Mouse (Mus musculus) bone marrow, adult 2 months (tissue): ENCODE results near the gene Tmem110. TPM values are rescaled to one million over a fixed set of nuclear protein-coding genes. Genes with fewer than 3 reads are reported as not detected.
A peak's percentile ranks its signal among the peaks of the same experiment; 100 is the strongest.

Experiments
- H3K27ac ChIP-seq: fragments of 200-500 bp; 2 replicates; pipeline ENCODE4 v1.5.1; 2012; ENCODE audit warnings: low read depth, mild to moderate bottlenecking, control low read depth, inconsistent platforms, low read length; ENCODE audit not compliant: control insufficient read depth, poor library complexity, insufficient read depth
- H3K4me1 ChIP-seq: fragments of 200-500 bp; 2 replicates; pipeline ENCODE4 v1.6.1; 2011; ENCODE audit warnings: low read length; ENCODE audit not compliant: control insufficient read depth, insufficient read depth
- H3K4me3 ChIP-seq: fragments of 200-500 bp; replicated peaks from 2 replicates; pipeline ENCODE3; 2011; ENCODE audit warnings: mild to moderate bottlenecking, low read depth, low read length, control low read depth; ENCODE audit not compliant: control insufficient read depth
- CTCF ChIP-seq: fragments of 200-500 bp; IDR thresholded peaks from 2 replicates; pipeline ENCODE4 v1.5.1; 2011; ENCODE audit warnings: low read length, control low read depth; ENCODE audit not compliant: control insufficient read depth, insufficient read depth
- POLR2A ChIP-seq: fragments of 200-500 bp; IDR thresholded peaks from 2 replicates; pipeline ENCODE4 v1.6.1; 2011; ENCODE audit warnings: low read depth, mild to moderate bottlenecking, control low read depth, low read length, borderline replicate concordance; ENCODE audit not compliant: control insufficient read depth
- WGBS: fragments of 180-500 bp; shearing (Covaris S2); methylation state at CpG from one replicate; pipeline ENCODE4 v1.1.7; 2018; 5-methylcytosine and 5-hydroxymethylcytosine counted together
- polyA plus RNA-seq: library from polyadenylated mRNA; stranded (reverse); fragments of >200 nt; gene quantifications from 2 replicates; pipeline ENCODE4 v1.2.4, GENCODE M21; 2011; ENCODE audit warnings: low replicate concordance; ENCODE audit not compliant: missing spikeins, insufficient read depth, insufficient read length

The Tmem110 gene
- polyA plus RNA-seq, 1 experiment, result 18.2 TPM

- peaks cover 2% of the 10 kb centered on the region; the same call in 1 of the 2 replicates for H3K4me1 ChIP-seq
- WGBS, result 13% methylated on average over 17 of the region's 17 CpGs
- peak overlapping the region; percentile 67 for H3K4me3 ChIP-seq
- H3K27ac ChIP-seq, result 0 out of 2 replicates have a peak overlapping the region, but pooled peaks have one; percentile 8
- TF ChIP-seq CTCF (no peak), POLR2A (no peak)
Observed at GRCm38 (mm10) chr14:30826174-30827140, 1.1 kb downstream of the Tmem110 start.

- Histone ChIP-seq H3K4me1 (peaks cover 2% of the 10 kb centered on the region; the same call in 1 of the 2 replicates), H3K27ac (no peak overlapping the region), H3K4me3 (no peak overlapping the region)
- WGBS, result 55% methylated on average over 4 of the region's 4 CpGs
- no peak for TF ChIP-seq CTCF
- TF ChIP-seq POLR2A, result no peak
Observed at GRCm38 (mm10) chr14:30827480-30827879, 2.1 kb downstream of the Tmem110 start.

GRCm38 (mm10) chr14:30828077-30828476 is 2.7 kb downstream of the Tmem110 start:
- no peak for TF ChIP-seq CTCF
- TF ChIP-seq POLR2A, result no peak
- no peak overlapping the region for H3K4me3 ChIP-seq
- peaks cover 2% of the 10 kb centered on the region; the same call in 1 of the 2 replicates for H3K4me1 ChIP-seq
- 84% methylated on average over 4 of the region's 4 CpGs for WGBS
- H3K27ac ChIP-seq, result no peak overlapping the region

GRCm38 (mm10) chr14:30828635-30829460 is 3.5 kb downstream of the Tmem110 start:
- 73% methylated on average over 11 of the region's 11 CpGs for WGBS
- no peak for TF ChIP-seq CTCF
- TF ChIP-seq POLR2A, result no peak
- Histone ChIP-seq H3K4me1 (peaks cover 2% of the 10 kb centered on the region; the same call in 1 of the 2 replicates), H3K4me3 (no peak overlapping the region), H3K27ac (no peak overlapping the region)

- Histone ChIP-seq H3K27ac (no peak overlapping the region), H3K4me3 (no peak overlapping the region), H3K4me1 (no peaks in the 10 kb centered on the region)
- 68% methylated on average over 14 of the region's 14 CpGs for WGBS
- TF ChIP-seq POLR2A, result no peak
- TF ChIP-seq CTCF, result no peak
Observed at GRCm38 (mm10) chr14:30837416-30837996, 12.1 kb downstream of the Tmem110 start.

GRCm38 (mm10) chr14:30843701-30844100 is 18.3 kb downstream of the Tmem110 start:
- H3K4me1 ChIP-seq, result no peaks in the 10 kb centered on the region; the same call in 1 of the 2 replicates
- H3K4me3 ChIP-seq, result no peak overlapping the region
- WGBS, result 92% methylated on average over 3 of the region's 3 CpGs
- no peak for TF ChIP-seq CTCF
- no peak for TF ChIP-seq POLR2A
- no peak overlapping the region for H3K27ac ChIP-seq

- no peak for TF ChIP-seq CTCF
- TF ChIP-seq POLR2A, result no peak
- H3K4me3 ChIP-seq, result no peak overlapping the region
- no peaks in the 10 kb centered on the region; the same call in 1 of the 2 replicates for H3K4me1 ChIP-seq
- WGBS, result 91% methylated on average over 5 of the region's 5 CpGs
- H3K27ac ChIP-seq, result no peak overlapping the region
Observed at GRCm38 (mm10) chr14:30850504-30850903, 25.1 kb downstream of the Tmem110 start.
